Mouse (Mus musculus) mouse trophoblast stem cell (cell line): ENCODE measurements around the gene Gm3448.
"Not testable (repeated sequence)": the region's sequence is repeated elsewhere in the genome, so short reads cannot be mapped to it uniquely, and the experiment has no call there.

Experiments used
- in situ Hi-C, 2 experiments: fragments of 300-500 bp; cut with MseI, MboI; formaldehyde crosslinking; loops; 2 replicates in 1 of 2; 3 replicates in 1 of 2; pipeline ENCODE4 v1.15.1; 2025

Gm3448 gene

DNA sequence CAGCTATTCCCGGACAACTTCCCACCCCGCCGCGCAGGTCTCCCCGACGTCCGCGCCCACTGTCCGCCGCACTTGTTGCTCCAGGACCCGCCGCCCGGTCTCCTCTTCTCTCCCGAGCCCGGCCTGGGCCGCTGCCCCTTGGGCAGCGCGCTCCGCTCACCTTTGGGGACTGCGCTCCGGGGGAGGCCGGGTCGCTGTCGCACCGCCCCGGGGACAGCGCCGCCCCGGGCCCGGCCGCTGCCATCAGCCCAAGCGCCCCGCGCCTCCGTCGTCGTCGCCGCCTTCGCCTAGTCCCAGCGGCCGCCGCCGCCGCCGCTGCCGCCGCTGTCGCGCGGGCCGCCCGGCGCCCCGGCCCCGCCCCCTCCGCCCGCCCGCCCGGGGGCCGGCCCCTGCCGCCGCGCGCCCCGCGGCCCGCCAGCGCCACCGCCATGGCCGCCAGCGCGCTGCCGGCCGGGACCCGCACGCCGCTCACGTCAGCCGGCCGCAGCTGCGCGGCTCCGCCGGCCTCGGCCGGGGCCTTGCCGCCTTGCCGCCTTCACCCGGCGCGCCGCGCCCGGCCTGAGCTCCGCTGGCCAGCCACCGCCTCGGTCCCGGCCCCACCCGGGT is 80.3 kb downstream of the Gm3448 start, which contains the start of gene Phf10:
Phf10 (minus strand) TSS at position 323 of the 606 bp plus-strand sequence.
- in situ Hi-C loops, result not testable (repeated sequence)

GRCm38 (mm10) chr17:14960520-14960919 is 80.8 kb downstream of the Gm3448 start:
- in situ Hi-C loops, result no loop called here

- in situ Hi-C loops, result no loop called here
These were observed 81.4 kb downstream of the Gm3448 start for GRCm38 (mm10) chr17:14959979-14960378.

DNA sequence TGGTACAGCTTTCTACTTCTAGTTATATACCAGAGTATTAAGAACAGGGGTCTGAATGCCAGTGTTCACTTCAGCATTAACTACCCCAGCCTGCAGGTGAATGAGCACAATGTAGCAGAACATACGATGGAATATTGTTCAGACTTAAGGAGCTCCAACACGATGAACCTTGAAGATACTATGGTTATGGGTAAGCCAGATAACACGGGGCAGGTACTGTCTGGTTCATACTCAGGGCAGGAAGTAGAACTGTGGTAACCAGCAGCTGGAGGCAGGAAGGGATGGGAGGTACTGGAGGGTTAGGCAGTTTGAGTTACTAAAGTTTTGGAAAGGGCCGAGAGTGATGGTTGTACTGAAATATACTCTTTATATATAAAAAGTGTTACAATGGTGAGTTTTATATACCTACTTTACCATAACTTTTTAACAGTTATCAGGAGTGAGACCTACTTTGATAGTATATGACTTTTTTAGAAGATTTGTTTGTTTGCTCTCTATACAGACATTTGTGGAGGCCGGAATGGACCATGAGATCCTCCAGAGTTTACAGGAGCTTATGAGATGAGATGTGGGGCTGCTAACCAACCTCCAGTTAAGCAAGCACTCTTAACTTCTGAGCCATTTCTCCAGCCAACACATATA is 82.5 kb downstream of the Gm3448 start:
- in situ Hi-C loops, result no loop called here

GRCm38 (mm10) chr17:14953452-14953851 is 87.9 kb downstream of the Gm3448 start:
- in situ Hi-C loops, result no loop called here

DNA sequence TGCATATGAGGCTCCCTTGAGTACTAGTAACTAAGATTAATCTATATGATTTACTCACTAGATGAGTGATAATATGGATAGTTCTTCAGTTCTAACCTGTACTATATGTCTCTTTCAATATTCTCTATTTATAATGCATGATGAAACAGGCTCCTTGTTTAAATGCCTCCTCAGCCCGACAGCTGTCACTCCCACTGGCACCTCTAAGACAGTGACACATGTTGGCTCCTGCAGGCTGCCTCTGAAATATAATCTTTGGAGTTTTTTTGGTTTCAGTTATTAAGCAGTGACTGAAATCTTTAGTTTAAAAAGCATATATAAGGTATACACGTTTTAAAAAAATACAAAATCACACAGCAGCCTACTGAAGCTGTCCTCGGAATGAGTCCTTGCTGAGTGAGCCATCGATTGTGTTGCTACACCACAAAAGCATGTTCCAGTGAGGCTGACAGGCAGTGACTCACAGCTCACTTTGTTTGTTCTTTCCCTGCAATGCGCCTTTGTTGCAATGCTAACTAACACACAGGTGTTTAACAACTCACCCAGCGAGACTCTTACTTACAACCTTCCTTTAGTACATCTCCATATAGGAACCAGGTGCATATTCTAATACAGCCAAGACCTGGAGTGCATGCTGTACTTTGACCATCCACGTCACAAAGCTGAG is 92.0 kb downstream of the Gm3448 start:
- in situ Hi-C loops, result no loop called here
